Mouse (Mus musculus) C2C12 (cell line): Measurements from ENCODE around the gene Baz2b.

Experiments used
- CEBPB ChIP-seq: IDR thresholded peaks from one replicate; pipeline ENCODE4 v1.6.1; 2011; ENCODE audit warnings: low read depth, mild to moderate bottlenecking, control low read depth, moderate library complexity
- CTCF ChIP-seq: IDR thresholded peaks from one replicate; pipeline ENCODE4 v1.5.1; 2011; ENCODE audit not compliant: control insufficient read depth, insufficient read depth, insufficient read length
- MAX ChIP-seq: IDR thresholded peaks from one replicate; pipeline ENCODE4 v1.6.1; 2011; ENCODE audit warnings: mild to moderate bottlenecking, control low read depth
- MYOD1 ChIP-seq: IDR thresholded peaks from one replicate; pipeline ENCODE4 v1.6.1; 2011; ENCODE audit warnings: low read depth; ENCODE audit not compliant: control insufficient read depth, insufficient read length
- USF1 ChIP-seq: IDR thresholded peaks from one replicate; pipeline ENCODE4 v1.6.1; 2011; ENCODE audit warnings: low read depth, mild to moderate bottlenecking, control low read depth, moderate library complexity

DNA sequence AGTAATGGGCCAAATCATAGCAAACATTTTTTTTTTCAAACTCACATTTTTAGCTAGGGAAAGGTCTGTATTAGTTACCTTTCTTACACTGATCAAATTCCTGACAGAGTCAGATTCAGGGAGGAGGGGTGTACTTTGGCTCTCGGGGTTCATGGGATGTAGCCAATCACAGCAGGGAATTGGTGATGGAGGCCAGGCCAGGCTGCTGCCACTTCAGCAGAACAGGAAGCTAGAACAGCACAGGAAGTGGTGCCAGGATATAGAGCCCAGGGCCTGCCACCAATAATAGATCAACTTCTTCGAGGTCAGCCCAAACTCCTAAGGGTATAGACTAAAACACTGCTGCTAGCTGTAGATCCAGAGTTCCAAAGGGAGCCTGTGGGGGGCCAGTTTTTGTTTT lies 76.6 kb downstream of the Baz2b start:
- TF ChIP-seq CTCF (no peak), USF1 (no peak), CEBPB (no peak), MAX (no peak), MYOD1 (no peak)
